Mouse (Mus musculus) adrenal gland, adult 8-10 months (tissue): ENCODE results near the gene Mmp2. TPM values are rescaled to one million over a fixed set of nuclear protein-coding genes. Genes with fewer than 3 reads are reported as not detected.
"Not testable (repeated sequence)": the region's sequence is repeated elsewhere in the genome, so short reads cannot be mapped to it uniquely, and the experiment has no call there.

ENCODE experiments used
- DNase-seq: peaks from one replicate; pipeline ENCODE4 v3.0.0; 2022
- total RNA-seq, 4 experiments: library from RNA; stranded (reverse); gene quantifications; 2 replicates each; pipeline ENCODE4 v1.2.4; 2022

Mmp2 gene
- total RNA-seq, 4 experiments from 2014 or later: 17.9 to 57.2 (median 28.4) TPM

- DNase-seq: no peak
Measured at GRCm38 (mm10) chr8:92839161-92839560, 12.1 kb downstream of the Mmp2 start.

- DNase-seq: peak; percentile 36
Measured at GRCm38 (mm10) chr8:92839876-92840275, 12.8 kb downstream of the Mmp2 start.

- DNase-seq: no peak
Measured at GRCm38 (mm10) chr8:92846684-92847083, 19.6 kb downstream of the Mmp2 start.

GRCm38 (mm10) chr8:92847299-92847698, 20.2 kb downstream of the Mmp2 start:
- no peak for DNase-seq

DNA sequence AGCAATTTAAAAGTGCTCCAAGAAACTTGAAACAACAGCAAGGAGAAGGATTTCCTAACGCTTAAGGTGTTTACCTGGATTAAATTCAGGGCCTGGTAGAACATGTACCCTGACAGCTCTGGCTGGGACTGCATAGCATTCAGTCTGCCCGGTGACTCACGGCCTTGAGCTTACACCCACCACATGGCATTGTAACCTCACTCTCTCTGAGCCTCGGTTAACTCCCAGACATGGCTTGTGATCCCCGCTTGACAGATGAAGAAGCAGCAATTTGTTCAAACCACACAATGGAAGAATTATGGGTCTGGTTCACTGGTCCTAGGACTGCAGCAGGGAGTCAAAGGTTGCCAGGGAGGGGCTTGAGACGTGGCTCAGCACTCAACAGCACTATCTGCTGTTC, 22.2 kb downstream of the Mmp2 start:
- no peak for DNase-seq

- DNase-seq: peak; percentile 63
Measured at GRCm38 (mm10) chr8:92850239-92850638, 23.1 kb downstream of the Mmp2 start.

DNA sequence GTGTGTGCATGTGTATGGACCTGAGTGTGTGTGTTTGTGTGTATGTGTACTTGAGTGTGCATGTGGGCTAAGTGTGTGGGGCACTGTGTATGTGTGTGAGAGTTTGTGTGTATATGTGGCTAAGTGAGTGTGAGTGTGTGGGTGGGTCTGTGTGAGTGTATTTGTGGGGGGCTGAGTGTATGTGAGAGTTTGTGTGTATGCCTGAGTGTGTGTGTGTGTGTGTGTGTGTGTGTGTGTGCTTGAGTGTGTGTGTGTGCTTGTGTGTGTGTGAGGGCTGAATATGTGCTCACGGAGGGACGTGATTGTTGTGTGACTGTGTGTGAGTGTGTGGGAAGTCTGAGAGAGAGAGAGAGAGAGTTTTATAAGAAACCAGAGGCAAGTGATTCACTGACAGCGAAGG, 24.3 kb downstream of the Mmp2 start:
- DNase-seq: no peak

DNA sequence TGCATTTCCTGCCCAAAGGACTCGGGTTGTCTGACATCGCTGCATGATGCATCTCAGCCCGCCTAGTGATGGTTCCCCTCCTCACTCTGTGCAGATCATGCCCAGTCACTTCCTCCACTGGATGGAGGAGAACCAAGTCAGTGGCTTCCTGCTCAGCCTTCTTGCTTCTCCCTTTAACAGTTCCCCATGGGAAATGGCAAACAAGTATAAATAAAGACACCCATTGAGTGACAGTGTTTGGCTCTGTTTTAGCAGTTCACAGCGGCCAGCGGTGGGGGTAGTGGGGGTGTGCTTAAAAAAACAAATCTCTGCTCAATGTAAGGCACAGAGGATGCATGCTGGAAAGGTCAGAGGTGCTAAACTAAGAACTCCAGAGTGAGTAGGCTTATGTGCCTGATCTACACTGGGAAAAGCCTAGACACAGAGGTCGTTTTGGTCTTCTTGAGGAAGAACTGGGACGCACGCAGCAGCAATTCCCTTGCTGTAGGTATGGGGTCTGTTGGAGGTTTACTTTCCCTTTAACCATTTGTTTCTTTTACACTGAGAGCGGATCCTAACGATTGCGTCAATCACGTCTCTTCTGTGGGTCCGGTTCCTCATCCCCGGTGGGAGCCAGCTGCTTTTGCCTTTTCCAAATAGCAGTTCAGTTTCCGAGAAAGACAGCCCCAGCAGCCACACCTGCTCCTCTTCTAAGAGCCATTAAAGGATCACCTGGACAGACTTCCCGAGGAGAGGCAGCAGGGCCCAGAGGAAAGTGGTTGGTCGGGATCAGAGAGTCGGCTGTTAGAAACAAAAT, 26.3 kb downstream of the Mmp2 start:
- no peak for DNase-seq

DNA sequence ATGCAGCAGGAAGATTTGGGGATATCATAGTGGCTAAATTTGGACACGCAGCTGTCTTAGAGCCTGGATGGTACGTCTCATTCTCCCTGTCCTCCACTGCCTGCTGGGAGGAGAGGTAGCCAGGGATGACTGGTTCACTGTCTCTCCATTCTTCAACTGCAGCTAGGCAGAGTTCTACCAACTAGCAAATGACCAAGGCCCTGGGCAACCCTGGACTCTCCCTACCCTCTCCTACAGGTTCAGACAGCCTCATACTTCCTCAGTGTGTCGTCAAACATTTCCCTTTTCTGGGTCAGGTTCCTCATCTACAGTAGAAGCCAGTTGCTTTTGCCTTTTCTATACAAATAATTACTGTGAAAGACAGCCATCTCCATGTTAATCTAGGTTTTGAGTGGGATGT, 27.6 kb downstream of the Mmp2 start:
- DNase-seq: no peak

- peak; percentile 51 for DNase-seq
Measured at GRCm38 (mm10) chr8:92855171-92855894, 28.2 kb downstream of the Mmp2 start, which contains the start of gene Lpcat2. Gene Lpcat2, plus strand, starts transcription at chr8:92855339.

- no peak for DNase-seq
Measured at GRCm38 (mm10) chr8:92856273-92856986, 29.3 kb downstream of the Mmp2 start.

DNA sequence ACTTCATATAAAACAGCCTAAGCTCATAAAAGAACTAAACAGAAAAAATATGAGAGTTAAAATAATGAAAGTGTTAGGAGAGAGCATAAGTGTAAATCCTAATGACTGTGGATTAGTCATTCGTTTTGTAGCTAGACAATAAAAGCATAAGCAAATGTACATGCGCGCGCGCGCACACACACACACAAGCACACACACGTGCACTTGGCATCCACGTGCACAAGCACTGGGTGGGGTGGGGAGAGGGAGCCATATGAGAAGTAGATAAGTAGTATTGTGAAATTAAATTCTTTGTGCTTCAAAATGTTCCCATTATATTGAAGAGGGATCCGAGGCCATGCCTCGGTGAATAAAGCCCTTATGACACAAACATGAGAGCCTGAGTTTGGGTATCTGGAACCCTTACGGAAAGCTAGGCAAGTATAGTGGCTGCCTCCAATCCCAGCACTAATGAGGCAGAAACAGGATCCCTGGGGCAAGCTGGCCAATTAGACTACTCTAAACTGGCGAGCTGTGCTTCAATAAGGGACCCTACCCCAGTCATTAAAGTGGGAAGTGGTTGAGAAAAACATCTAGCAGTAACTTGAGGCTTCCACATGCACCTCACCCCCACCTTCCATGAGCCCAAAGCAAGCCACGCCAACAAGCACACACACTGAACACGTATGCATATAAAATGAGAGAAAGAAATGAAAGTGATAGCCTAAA, 31.5 kb downstream of the Mmp2 start:
- DNase-seq: no peak

- no peak for DNase-seq
Measured at GRCm38 (mm10) chr8:92861977-92862376, 34.9 kb downstream of the Mmp2 start.

- no peak for DNase-seq
Measured at GRCm38 (mm10) chr8:92870281-92870680, 43.2 kb downstream of the Mmp2 start.

DNA sequence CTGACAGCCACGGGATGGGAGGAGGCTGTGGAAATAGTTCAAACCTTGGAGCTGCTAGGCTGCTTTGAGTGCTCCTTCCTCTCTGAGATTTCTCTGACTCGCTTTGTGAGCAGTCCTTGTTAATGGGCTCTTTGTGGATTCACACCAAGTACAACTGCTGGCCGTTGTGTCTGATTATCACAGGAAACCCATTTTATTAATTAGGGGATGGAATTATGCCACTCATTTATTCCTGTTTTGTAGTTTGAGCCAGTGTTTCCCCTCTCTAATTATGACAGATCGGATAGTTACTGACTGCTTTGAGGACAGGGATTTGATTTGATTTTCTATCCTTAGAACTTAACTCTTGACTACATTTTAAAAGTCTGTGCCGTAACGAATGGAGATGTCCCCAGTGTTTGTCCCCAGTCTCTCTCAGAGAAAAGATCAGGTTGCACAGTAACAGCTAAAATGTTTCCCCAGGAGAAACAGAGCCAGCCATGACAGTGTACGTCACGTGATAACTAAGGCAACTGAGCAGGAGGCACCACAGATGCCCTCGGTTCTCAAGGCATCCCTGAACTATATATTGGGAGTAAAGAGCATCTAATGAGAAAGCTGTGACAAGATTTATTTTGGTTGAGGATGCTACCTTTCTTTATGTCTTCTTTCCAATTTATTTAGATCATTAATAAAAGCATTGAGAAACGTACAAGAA, 45.1 kb downstream of the Mmp2 start:
- DNase-seq: no peak

DNA sequence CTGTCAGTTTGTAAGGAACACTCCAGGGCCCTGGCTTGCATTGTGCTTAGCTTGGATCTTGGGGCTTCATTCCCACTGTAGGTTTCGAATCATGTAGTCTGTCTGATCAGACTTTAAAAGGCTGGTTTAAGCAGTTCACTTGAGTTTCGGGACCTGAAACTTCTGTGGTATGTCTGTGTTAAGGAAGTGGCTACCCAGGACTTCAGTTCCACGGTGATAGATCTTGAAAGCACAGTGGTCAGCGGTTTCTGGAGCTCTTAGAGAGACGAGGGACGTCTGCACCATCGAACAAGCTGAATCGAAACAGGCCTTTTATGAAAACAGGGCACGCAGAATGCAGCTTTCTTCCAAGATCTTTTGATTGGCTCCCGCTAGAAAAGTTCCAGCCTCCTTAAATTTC, 48.7 kb downstream of the Mmp2 start:
- DNase-seq: no peak

- DNase-seq: no peak
Measured at GRCm38 (mm10) chr8:92881247-92881646, 54.2 kb downstream of the Mmp2 start.

DNA sequence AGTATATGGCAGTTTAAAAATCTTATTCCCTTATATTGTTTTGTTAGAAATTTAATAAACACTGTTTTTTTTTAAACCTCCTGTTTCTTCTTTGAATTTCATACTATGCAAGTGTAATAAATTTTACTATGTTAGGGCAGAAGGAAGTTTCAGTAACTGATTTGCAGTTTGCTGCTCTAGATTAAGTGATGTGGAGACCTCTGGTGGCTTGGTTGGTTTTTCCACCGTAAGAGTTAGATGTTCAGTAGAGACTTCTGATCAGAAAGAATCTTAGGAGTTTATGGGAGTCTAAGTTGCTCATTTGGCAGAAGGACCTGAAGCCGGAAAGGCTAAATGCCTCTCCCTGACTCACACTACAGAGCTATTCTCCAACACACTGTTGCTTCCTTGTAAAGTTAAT, 56.7 kb downstream of the Mmp2 start:
- no peak for DNase-seq

GRCm38 (mm10) chr8:92892216-92892615, 65.1 kb downstream of the Mmp2 start:
- not testable (repeated sequence) for DNase-seq

GRCm38 (mm10) chr8:92893870-92894269, 66.8 kb downstream of the Mmp2 start:
- no peak for DNase-seq

GRCm38 (mm10) chr8:92895053-92895452, 68.0 kb downstream of the Mmp2 start:
- no peak for DNase-seq

GRCm38 (mm10) chr8:92896056-92896455, 69.0 kb downstream of the Mmp2 start:
- no peak for DNase-seq
